Mouse (Mus musculus): Measurements from ENCODE around the gene Foxi3. TPM values are rescaled to one million over a fixed set of nuclear protein-coding genes. Genes with fewer than 3 reads are reported as not detected.

The Foxi3 gene
- total RNA-seq, 2 experiments from 2014 or later = not detected

DNA sequence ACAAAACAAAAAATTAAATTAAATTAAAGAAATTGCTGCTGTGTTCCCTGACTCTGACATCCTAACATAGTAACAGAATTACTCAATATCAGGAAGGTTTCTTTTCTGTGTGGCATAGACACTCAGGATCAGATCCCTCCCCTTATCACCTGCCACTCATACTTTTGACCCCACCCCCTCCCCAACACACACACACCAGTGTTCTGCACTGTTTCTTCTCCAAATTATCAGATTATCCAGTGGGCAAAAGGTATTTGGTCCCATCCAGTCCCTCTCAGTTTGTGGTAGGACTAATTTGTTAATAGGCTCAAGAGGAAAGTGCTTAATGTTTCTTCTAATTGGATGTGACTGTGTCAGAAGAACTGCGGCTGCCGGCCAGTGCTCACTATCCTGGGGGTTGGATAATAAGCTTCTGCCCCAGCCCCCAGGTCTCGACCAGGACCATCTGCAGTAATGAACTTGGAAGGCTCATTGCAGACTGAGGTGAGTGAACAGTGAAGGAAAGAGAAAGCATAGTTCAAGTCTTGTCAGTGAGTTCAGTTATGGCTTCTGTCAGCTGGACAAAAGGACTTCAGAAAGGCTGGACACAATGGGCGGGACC is 39.9 kb downstream of the Foxi3 start:
- no peak for DNase-seq

DNA sequence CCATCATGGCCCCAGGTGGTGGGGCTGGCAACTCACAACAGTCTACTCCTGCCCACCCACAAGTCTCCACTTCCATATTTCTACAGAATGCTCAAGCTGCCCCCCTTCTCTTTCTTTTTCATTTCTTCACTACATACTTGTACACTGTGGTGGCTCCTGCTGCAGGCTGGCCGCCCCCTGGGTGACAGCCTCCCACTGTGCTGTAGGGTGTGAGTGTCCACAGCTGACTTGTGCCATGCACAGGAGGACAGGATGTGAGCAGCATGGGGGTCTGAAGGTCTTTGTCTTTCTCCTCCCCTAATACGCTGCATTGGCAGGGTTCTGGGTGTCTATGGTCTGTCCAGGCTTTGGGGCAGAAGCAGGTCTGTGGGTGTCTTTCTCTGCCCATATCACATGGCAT is 46.3 kb downstream of the Foxi3 start:
- DNase-seq = no peak

DNA sequence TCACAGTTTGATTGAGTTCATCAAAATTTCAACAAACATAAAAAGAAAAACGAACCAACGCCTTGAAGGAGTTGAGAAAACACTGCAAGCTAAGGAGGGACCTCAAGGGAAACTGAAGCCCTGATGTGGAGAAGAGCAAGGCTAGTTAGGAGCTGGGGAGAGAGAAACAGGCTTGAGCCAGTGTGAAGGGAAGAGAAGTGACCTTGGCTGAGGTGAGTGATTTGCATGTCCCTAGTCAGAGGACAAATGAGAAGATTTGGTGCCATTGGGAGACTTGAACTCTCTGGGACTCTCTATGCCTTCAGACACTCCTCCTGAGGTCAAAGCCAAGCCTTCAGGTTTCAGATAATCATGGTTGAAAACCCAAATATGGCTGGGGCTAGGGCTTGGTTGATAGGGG is 47.8 kb downstream of the Foxi3 start:
- no peak for DNase-seq

Other genes with a start within 250 kb of the Foxi3 start
- gene Rpia, start 164.3 kb upstream of the Foxi3 start, total RNA-seq (2021) = 1 to 10 TPM; 8.1 to 8.8 TPM
- gene Eif2ak3, start 112.0 kb upstream of the Foxi3 start, total RNA-seq (2021) = 10 to 100 TPM; 12.6 to 13.7 TPM
- not detected for gene Tex37, start 37.6 kb upstream of the Foxi3 start, total RNA-seq (2021)
- 1 to 10 TPM; 4.8 to 5.3 TPM for gene Thnsl2, start 187.9 kb downstream of the Foxi3 start, total RNA-seq (2021)
- not detected for gene Fabp1, start 243.3 kb downstream of the Foxi3 start, total RNA-seq (2021)

Data from heart, postnatal 4 days (tissue).